Mouse (Mus musculus) forebrain, embryonic 14.5 days (tissue): Measurements from ENCODE around the gene 3110009E18Rik. TPM values are rescaled to one million over a fixed set of nuclear protein-coding genes. Genes with fewer than 3 reads are reported as not detected.
"Not testable (repeated sequence)": the region's sequence is repeated elsewhere in the genome, so short reads cannot be mapped to it uniquely, and the experiment has no call there.

Experiments used
- ATAC-seq: fragments of 200-750 bp; cut with Nextera tagmentation; 2 replicates; pipeline ENCODE4 v1.8.0; 2017; ENCODE audit warnings: mild to moderate bottlenecking, moderate library complexity
- DNase-seq: peaks from one replicate; pipeline ENCODE4 v3.0.0-alpha.2; 2015; ENCODE audit warnings: low spot score
- H3K27ac ChIP-seq: fragments of 300-500 bp; sonication (generic); 2 replicates; pipeline ENCODE4 v1.5.1; 2014; ENCODE audit warnings: low read depth, mild to moderate bottlenecking, control low read depth, low read length, moderate library complexity
- H3K27me3 ChIP-seq: fragments of 300-500 bp; sonication (generic); replicated peaks from 2 replicates; pipeline ENCODE4 v1.6.1; 2014; ENCODE audit warnings: low read length, control low read depth, mixed read lengths; ENCODE audit not compliant: control insufficient read depth, insufficient read depth
- H3K36me3 ChIP-seq: fragments of 300-500 bp; sonication (generic); 2 replicates; pipeline ENCODE4 v1.6.1; 2014; ENCODE audit warnings: low read length, control low read depth; ENCODE audit not compliant: control insufficient read depth, insufficient read depth
- H3K4me1 ChIP-seq: fragments of 300-500 bp; sonication (generic); 2 replicates; pipeline ENCODE4 v1.6.1; 2014; ENCODE audit warnings: antibody characterized with exemption, low read length, control low read depth; ENCODE audit not compliant: control insufficient read depth, insufficient read depth
- H3K4me2 ChIP-seq: fragments of 300-500 bp; sonication (generic); 2 replicates; pipeline ENCODE4 v1.6.1; 2014; ENCODE audit warnings: mild to moderate bottlenecking, control low read depth, low read length
- H3K4me3 ChIP-seq: fragments of 300-500 bp; sonication (generic); 2 replicates; pipeline ENCODE4 v1.5.1; 2014; ENCODE audit warnings: low read depth, low read length, control low read depth
- H3K9ac ChIP-seq: fragments of 300-500 bp; sonication (generic); 2 replicates; pipeline ENCODE4 v1.6.1; 2014; ENCODE audit warnings: mild to moderate bottlenecking, low read length, control low read depth, moderate library complexity
- H3K9me3 ChIP-seq: fragments of 300-500 bp; sonication (generic); replicated peaks from 2 replicates; pipeline ENCODE4 v1.6.1; 2016; ENCODE audit warnings: low read length, control low read depth, mixed read lengths; ENCODE audit not compliant: control insufficient read depth
- WGBS: fragments of 180-500 bp; shearing (Covaris S2); extraction: QIAGEN DNeasy Blood & Tissue Kit; methylation state at CpG from one replicate; pipeline ENCODE4 v1.1.7; 2014; 5-methylcytosine and 5-hydroxymethylcytosine counted together
- polyA plus RNA-seq: library from polyadenylated mRNA; unstranded; fragments of >200 nt; fragmentation: Nextera tagmentation; extraction: Ambion mirVana; gene quantifications from 2 replicates; pipeline ENCODE4 v1.2.1, GENCODE M21; 2014

The 3110009E18Rik gene
- polyA plus RNA-seq, 1 experiment from 2014 or later = 27.3 TPM

- WGBS = 46% methylated on average over 7 of the region's 7 CpGs
- H3K27me3 ChIP-seq = no peaks in the 10 kb centered on the region
- H3K4me1 ChIP-seq = no peaks in the 10 kb centered on the region
- H3K9me3 ChIP-seq = no peaks in the 10 kb centered on the region
- DNase-seq = no peak
- H3K36me3 ChIP-seq = no peaks in the 10 kb centered on the region
- no peak overlapping the region for H3K9ac ChIP-seq
- H3K4me2 ChIP-seq = no peak overlapping the region
- H3K27ac ChIP-seq = no peak overlapping the region
- no peak overlapping the region for H3K4me3 ChIP-seq
- ATAC-seq = no peak
Measured at GRCm38 (mm10) chr1:120082957-120083585, 37.9 kb upstream of the 3110009E18Rik start.

- Histone ChIP-seq H3K9me3 (no peaks in the 10 kb centered on the region), H3K27ac (no peak overlapping the region), H3K27me3 (no peaks in the 10 kb centered on the region), H3K4me2 (no peak overlapping the region), H3K9ac (no peak overlapping the region), H3K4me1 (no peaks in the 10 kb centered on the region), H3K4me3 (no peak overlapping the region), H3K36me3 (no peaks in the 10 kb centered on the region)
- DNase-seq (no peak), ATAC-seq (no peak)
- 57% methylated on average over 5 of the region's 5 CpGs for WGBS
Measured at GRCm38 (mm10) chr1:120083921-120084517, 37.0 kb upstream of the 3110009E18Rik start.

DNA sequence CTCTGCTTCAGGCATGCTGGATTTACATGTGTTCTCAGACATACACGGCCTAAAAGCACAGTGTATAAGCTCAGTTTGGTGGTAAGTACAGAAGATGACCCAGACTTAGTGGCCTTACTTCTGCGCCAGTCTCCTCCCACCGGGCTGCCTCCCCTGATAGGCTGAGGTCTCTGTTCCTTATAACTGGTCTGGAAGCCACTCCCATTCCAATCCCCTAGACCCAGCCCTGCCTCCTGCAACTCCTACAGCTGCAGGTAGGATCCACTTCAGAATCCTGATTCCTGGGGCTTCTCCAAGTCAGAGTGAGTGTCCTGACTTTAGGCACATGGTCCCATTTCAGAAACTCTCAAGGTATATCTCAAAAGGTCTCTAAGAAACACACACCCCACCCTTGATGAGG, 35.3 kb upstream of the 3110009E18Rik start:
- no peaks in the 10 kb centered on the region for H3K36me3 ChIP-seq
- no peak overlapping the region for H3K9ac ChIP-seq
- ATAC-seq (no peak), DNase-seq (no peak)
- H3K4me2 ChIP-seq = no peak overlapping the region
- H3K4me3 ChIP-seq = no peak overlapping the region
- H3K9me3 ChIP-seq = no peaks in the 10 kb centered on the region
- no peaks in the 10 kb centered on the region for H3K4me1 ChIP-seq
- WGBS = 63% methylated on average over 3 of the region's 3 CpGs
- H3K27me3 ChIP-seq = no peaks in the 10 kb centered on the region
- no peak overlapping the region for H3K27ac ChIP-seq

GRCm38 (mm10) chr1:120086644-120087043, 34.3 kb upstream of the 3110009E18Rik start:
- Histone ChIP-seq H3K27ac (no peak overlapping the region), H3K36me3 (no peaks in the 10 kb centered on the region), H3K4me3 (no peak overlapping the region), H3K4me2 (no peak overlapping the region), H3K9ac (no peak overlapping the region), H3K9me3 (no peaks in the 10 kb centered on the region), H3K27me3 (no peaks in the 10 kb centered on the region), H3K4me1 (no peaks in the 10 kb centered on the region)
- 60% methylated on average over 13 of the region's 13 CpGs for WGBS
- ATAC-seq = no peak
- no peak for DNase-seq

DNA sequence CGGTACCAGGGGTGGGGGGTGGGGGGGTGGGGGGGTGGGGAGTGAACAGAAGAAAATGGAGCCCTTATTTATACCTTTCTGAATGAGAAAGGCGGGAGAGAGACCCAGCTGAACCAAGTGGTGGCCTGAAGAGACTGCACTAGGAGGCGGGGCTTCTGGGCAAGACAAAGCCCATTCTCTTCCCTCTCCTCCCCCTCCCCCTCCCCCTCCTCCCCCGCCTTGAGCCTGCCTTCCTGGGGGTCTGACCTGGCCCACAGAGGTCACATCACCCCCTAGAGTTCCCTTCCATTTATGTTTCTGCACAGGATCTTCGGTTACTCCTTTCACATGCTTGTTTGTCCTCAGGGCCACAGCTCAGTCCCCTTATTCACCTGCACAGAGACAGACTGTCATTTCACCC, 31.8 kb upstream of the 3110009E18Rik start:
- H3K9me3 ChIP-seq = 0 out of 2 replicates have a peak, but pooled peaks cover 3% of the 10 kb centered on the region
- ATAC-seq (no peak), DNase-seq (no peak)
- H3K9ac ChIP-seq = no peak overlapping the region
- no peak overlapping the region for H3K27ac ChIP-seq
- H3K4me3 ChIP-seq = no peak overlapping the region
- no peaks in the 10 kb centered on the region for H3K4me1 ChIP-seq
- no peaks in the 10 kb centered on the region for H3K27me3 ChIP-seq
- no peak overlapping the region for H3K4me2 ChIP-seq
- no peaks in the 10 kb centered on the region for H3K36me3 ChIP-seq
- WGBS = 7% methylated on average over 4 of the region's 5 CpGs

DNA sequence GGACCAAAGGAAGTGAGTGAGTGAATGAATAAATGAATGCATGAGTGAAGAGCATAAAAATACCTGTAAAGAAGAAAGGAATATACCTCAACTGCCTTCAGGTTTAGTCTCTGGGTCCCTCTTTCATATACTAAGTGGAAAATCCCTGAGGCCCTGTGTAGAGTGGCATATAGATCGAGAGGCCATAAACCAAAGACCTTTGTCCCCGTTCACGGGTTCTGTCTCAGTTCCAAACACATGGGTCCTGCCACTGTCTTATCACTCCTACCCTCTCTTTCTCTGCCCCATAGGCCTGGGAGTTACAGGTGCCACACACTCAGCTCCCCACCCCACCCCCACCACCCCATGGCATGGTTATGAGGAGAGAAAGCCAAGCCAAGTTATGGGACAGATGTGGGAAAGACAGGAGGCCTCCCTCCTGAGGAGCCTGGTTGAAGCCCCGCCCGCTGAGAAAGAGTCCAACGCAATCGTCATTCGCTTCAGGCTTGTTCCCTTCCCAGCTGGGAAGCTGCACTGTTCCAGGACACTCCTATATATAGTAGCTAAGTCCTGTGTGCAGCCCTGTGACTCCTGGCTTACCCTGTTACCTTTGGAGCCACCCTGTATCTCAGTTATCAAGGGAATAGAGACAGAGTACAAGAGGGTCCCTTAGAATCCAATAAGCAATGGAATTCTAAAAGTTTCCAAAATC, 30.0 kb upstream of the 3110009E18Rik start:
- H3K4me1 ChIP-seq = no peaks in the 10 kb centered on the region
- H3K36me3 ChIP-seq = no peaks in the 10 kb centered on the region
- H3K4me3 ChIP-seq = no peak overlapping the region
- H3K4me2 ChIP-seq = no peak overlapping the region
- 89% methylated on average over 8 of the region's 8 CpGs for WGBS
- H3K27me3 ChIP-seq = no peaks in the 10 kb centered on the region
- H3K27ac ChIP-seq = no peak overlapping the region
- 0 out of 2 replicates have a peak, but pooled peaks cover 3% of the 10 kb centered on the region for H3K9me3 ChIP-seq
- DNase-seq (no peak), ATAC-seq (no peak)
- no peak overlapping the region for H3K9ac ChIP-seq

DNA sequence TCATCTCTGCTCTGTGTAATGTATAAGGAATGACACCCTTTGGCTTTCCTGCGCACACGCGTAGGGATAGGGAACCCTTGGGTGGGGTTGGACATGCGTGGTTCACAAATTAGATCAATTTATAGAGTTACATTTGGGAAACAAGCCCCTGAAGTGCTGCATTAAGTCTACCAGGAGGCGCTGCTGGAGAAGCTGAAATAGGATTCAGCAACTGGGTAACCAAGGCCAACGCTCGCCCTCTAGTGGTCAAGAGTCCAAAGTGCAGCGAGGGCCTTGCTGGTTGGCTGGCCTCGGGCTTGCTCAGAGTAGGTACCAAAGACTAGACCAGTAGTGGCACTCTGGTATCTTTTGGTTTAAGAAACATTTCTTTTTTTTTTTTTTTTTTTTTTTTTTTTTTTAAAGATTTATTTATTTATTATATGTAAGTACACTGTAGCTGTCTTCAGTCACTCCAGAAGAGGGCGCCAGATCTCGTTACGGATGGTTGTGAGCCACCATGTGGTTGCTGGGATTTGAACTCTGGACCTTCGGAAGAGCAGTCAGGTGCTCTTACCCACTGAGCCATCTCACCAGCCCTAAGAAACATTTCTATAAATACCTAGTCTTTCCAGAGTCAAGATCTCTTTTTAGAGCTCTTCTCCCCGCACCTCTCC, 27.4 kb upstream of the 3110009E18Rik start:
- not testable (repeated sequence) for H3K4me3 ChIP-seq, H3K4me1 ChIP-seq, H3K27ac ChIP-seq, H3K4me2 ChIP-seq, H3K9me3 ChIP-seq, H3K36me3 ChIP-seq, H3K27me3 ChIP-seq, H3K9ac ChIP-seq
- ATAC-seq (peak; percentile 65), DNase-seq (peak; percentile 85)
- 55% methylated on average over 11 of the region's 14 CpGs for WGBS

- DNase-seq = no peak
- H3K9ac ChIP-seq = no peak overlapping the region
- H3K4me3 ChIP-seq = no peak overlapping the region
- no peaks in the 10 kb centered on the region for H3K27me3 ChIP-seq
- no peaks in the 10 kb centered on the region for H3K4me1 ChIP-seq
- H3K9me3 ChIP-seq = 0 out of 2 replicates have a peak, but pooled peaks cover 3% of the 10 kb centered on the region
- H3K4me2 ChIP-seq = no peak overlapping the region
- 65% methylated on average over 3 of the region's 3 CpGs for WGBS
- H3K27ac ChIP-seq = no peak overlapping the region
- ATAC-seq = no peak
- H3K36me3 ChIP-seq = no peaks in the 10 kb centered on the region
Measured at GRCm38 (mm10) chr1:120094920-120095319, 26.1 kb upstream of the 3110009E18Rik start.
